Mouse (Mus musculus) heart, adult 11 months (tissue): ENCODE measurements around the gene Tmem184b.

Experiments
- DNase-seq: peaks from one replicate; pipeline ENCODE4 v3.0.0; 2022

The Tmem184b gene

GRCm38 (mm10) chr15:79361023-79361422 is 42.3 kb downstream of the Tmem184b start:
- peak; percentile 93 for DNase-seq

GRCm38 (mm10) chr15:79360371-79360770 is 43.0 kb downstream of the Tmem184b start:
- no peak for DNase-seq

GRCm38 (mm10) chr15:79359954-79360353 is 43.4 kb downstream of the Tmem184b start:
- DNase-seq, result peak; percentile 93

DNA sequence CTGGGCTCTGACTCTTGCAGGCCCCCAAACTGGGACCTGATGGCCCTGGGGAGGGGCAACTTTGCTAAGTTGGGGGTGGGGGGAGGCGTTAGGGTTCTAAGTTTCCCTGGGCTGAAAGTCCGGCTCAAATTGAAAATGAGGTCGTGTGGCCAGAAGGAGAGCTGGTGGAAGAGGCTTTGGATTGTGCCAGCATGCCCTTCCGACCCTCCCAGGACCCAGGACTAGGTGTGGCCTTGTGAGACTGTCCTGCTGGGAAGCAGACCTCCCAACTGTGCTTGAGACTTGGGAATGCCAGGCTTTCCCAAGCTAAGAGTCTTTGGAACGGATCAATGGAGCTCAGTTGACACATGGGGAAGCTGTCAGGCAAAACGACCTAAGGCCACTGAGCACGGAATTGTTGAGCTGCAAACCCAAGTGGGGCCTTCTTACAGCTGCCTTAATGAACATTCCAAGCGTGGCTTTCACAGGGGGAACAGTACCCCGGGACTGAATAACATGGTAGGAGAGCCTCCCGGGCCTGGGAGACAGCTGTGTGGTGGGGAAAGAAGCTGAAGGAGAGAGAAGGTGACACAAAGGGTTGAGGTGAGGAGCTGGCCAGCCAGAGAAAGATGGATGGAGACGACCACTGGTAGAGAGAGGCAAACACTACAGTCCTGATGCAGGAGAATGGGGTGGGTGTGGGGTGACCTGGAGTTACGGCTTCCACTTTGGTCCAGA is 45.2 kb downstream of the Tmem184b start:
- DNase-seq, result peak; percentile 91

DNA sequence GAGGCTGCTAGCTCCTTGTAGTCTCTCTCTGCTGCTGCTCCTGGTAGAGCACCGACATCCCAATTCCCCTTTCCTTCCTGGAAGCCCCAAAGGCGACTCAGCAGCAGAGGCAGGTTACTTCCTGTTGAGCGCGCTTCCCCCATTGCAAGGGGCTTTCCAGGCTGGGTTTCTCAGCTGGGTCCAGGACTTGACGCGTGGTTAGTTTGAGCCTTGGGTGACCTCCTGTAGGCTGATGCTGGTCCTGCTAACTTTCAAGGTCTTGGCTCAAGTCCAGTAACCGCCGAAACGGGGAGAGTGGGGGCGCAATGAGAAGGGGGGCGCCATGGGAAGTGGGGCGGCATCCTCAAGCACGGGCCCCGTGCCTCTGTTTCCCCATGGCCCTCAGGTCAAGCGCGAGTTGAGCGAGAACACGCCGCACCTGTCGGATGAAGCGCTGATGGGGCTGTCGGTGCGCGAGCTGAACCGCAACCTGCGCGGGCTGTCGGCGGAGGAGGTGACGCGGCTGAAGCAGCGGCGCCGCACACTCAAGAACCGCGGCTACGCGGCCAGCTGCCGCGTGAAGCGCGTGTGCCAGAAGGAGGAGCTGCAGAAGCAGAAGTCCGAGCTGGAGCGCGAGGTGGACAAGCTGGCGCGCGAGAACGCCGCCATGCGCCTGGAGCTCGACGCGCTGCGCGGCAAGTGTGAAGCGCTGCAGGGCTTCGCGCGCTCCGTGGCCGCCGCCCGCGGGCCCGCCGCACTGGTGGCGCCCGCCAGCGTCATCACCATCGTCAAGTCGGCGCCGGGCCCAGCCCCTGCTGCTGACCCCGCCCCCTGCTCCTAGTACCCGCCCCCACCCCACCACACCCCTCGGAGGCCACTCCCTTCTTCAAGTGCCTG is 46.1 kb downstream of the Tmem184b start:
- DNase-seq, result peak; percentile 97

GRCm38 (mm10) chr15:79356481-79356880 is 46.9 kb downstream of the Tmem184b start:
- DNase-seq, result peak; percentile 92

DNA sequence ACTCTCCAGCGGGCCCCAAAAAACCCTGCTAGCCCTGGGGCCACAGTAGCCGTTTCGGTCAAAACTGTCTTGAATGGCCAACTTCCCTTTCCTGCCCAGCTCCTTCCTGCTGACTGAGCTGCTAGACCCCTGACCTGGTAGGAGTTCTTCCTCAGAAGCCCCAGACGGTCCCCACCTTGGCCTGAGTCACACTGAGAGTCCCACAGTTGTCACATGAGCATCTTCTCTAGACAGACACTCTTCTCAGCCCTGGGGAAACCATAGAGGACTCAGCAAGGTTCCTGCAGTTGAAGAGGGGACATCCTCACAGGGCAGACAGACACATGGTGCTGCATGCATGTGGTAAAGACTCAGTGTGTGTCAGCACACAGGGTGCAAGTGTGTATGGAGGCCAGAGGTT is 48.8 kb downstream of the Tmem184b start:
- peak; percentile 86 for DNase-seq

GRCm38 (mm10) chr15:79353690-79354305 is 49.6 kb downstream of the Tmem184b start:
- peak; percentile 90 for DNase-seq

- DNase-seq, result peak; percentile 87
These were observed 50.9 kb downstream of the Tmem184b start for GRCm38 (mm10) chr15:79352479-79352878.

DNA sequence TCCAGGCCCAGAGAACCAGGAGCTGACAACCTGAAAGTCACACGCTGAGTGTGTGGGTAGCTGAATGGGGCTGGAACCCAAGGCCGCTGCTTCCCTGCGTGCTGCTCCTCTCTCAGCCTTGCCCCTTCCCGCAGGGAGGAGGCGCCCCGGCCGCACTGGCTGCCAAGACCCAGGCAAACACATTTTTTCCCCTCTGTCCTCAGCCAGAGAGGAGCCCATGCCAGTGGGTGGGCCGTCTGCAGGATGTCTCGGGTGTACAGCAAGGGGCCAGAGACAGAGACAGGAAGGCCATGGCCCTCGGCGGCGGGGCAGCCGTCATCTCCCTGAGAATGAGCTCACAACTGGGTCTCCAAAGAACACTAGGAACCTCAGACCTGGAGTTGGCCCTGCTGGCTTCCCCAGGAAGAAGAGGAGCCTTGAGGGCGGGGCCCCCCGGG is 52.0 kb downstream of the Tmem184b start:
- peak; percentile 99 for DNase-seq

GRCm38 (mm10) chr15:79350866-79351265 is 52.5 kb downstream of the Tmem184b start:
- DNase-seq, result peak; percentile 87

DNA sequence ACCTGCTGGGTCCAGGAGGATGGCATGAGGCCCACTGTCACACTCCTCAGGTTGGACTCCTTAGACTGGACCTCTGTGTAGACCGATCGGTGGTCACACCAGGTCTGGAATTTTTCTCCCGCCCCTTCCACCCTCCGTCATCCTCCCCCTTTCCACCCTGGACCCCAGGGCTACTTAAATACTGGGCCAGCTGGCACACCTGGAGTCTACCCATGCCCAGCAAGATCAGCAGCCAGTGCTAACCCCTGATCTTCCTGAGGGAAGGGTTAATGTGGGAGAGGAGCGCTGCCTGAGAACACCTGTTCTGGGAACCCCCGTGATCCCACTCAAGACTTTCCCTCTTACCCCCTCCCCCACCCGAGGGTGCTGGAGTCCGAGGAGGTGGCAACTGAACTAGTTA is 54.7 kb downstream of the Tmem184b start:
- peak; percentile 94 for DNase-seq

DNA sequence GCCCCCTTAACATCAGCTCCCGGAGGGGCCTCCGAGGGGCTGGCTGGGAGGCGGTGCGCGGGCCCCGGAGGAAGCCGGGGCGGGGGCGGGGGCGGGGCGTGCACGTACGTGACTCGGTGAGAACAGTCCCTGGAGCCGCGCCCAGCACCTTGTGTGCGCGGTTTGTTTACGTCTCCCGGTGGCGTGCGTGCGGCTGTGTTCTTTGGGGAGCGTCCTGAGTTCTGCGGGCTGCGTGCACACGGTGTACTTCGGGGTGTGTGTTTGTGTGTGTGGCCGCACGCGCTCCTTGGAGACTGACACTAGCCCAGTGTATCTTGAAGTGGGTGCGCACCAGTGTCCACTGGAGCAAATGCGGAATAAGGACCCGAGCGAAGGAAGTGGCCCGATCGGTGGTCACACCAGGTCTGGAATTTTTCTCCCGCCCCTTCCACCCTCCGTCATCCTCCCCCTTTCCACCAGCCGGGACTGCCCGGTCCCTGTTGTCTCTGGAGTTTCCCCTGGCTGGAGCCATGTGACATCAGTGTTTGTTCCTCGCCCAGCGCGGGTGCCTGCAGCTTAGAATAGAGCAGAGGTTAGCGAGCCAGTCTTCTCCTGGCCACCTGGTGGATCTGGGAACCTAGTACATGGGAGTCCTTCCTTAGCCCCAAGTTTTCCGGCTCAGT is 55.4 kb downstream of the Tmem184b start:
- peak; percentile 99 for DNase-seq

GRCm38 (mm10) chr15:79347165-79347844 is 56.1 kb downstream of the Tmem184b start:
- peak; percentile 99 for DNase-seq

GRCm38 (mm10) chr15:79346051-79346793 is 57.1 kb downstream of the Tmem184b start, which contains the start of gene Maff:
TSS of gene Maff (plus strand) at chr15:79346621.
- DNase-seq, result peak; percentile 95

- no peak for DNase-seq
These were observed 58.7 kb downstream of the Tmem184b start for GRCm38 (mm10) chr15:79344627-79345026.

DNA sequence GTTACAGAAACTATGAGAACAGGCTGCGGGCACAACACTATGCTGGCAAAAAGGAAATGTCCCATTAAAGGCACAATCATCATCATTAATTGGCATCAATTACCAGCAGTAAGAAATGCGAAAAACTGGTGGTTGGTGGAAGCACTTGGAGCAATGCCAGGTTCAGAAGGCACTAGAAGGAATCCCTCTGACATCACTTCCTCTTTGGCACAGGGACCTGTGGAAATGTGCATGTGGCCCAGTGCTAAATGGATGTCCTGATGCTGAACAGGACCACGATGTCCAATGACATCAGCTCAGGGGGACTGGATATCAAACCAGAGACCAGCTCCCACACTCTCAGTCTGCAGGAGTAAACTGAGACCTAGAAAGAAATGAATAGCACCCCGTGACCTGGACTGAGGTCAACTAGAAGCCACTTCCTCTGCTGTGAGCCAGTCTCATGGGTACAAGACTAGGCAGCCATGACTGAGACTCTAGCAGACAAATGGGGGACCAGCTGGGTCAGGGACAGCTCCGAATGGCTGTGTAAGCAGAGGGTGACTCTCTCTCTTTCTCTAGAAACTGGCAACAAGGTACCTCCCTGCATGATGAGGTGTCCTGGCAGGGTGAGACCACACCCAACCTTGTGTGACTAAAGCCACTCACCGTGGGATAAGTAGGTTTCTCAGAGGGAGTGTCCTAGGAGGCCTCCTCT is 60.6 kb downstream of the Tmem184b start:
- peak; percentile 90 for DNase-seq

- DNase-seq, result no peak
These were observed 64.4 kb downstream of the Tmem184b start for GRCm38 (mm10) chr15:79338978-79339377.

- no peak for DNase-seq
These were observed 68.2 kb downstream of the Tmem184b start for GRCm38 (mm10) chr15:79335061-79335655.

DNA sequence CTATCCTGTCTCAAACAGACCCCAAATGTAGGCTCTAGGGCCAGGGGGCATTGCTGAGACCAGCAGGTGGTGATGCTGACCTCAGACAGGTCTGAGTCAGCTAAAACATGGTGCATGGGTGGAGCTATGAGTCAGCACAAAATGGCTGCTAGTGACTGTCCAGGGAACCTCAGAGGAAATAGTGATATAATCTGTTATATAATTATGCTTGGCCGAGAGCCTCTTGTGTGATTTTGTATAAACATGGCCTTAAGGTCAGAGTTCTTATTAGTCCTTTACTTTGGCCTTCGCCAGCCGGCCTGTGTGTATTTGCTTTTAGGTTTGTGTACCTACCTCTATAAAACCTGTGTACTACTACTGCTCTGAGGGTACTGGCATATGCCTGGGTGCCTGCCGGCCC is 70.0 kb downstream of the Tmem184b start:
- peak; percentile 96 for DNase-seq
